Mouse (Mus musculus) forebrain, embryonic 16.5 days (tissue): Measurements from ENCODE around the gene Smarca4. TPM values are rescaled to one million over a fixed set of nuclear protein-coding genes. Genes with fewer than 3 reads are reported as not detected.
"Not testable (repeated sequence)": the region's sequence is repeated elsewhere in the genome, so short reads cannot be mapped to it uniquely, and the experiment has no call there.

Source experiments
- ATAC-seq: fragments of 200-750 bp; cut with Nextera tagmentation; 2 replicates; pipeline ENCODE4 v1.8.0; 2017; ENCODE audit warnings: mild to moderate bottlenecking, moderate library complexity
- H3K27ac ChIP-seq: fragments of 300-500 bp; sonication (generic); 2 replicates; pipeline ENCODE4 v1.5.1; 2014; ENCODE audit warnings: low read length, control low read depth
- H3K27me3 ChIP-seq: fragments of 300-500 bp; sonication (generic); replicated peaks from 2 replicates; pipeline ENCODE4 v1.6.1; 2014; ENCODE audit warnings: low read length; ENCODE audit not compliant: control insufficient read depth, insufficient read depth
- H3K36me3 ChIP-seq: fragments of 300-500 bp; sonication (generic); 2 replicates; pipeline ENCODE4 v1.6.1; 2014; ENCODE audit not compliant: control insufficient read depth, insufficient read depth
- H3K4me1 ChIP-seq: fragments of 300-500 bp; sonication (generic); replicated peaks from 2 replicates; pipeline ENCODE4 v1.6.1; 2014; ENCODE audit warnings: low read length; ENCODE audit not compliant: control insufficient read depth, insufficient read depth
- H3K4me2 ChIP-seq: fragments of 300-500 bp; sonication (generic); 2 replicates; pipeline ENCODE4 v1.6.1; 2014; ENCODE audit warnings: mild to moderate bottlenecking, low read length, control low read depth
- H3K4me3 ChIP-seq: fragments of 300-500 bp; sonication (generic); replicated peaks from 2 replicates; pipeline ENCODE4 v1.5.1; 2014; ENCODE audit warnings: mild to moderate bottlenecking, low read length, control low read depth
- H3K9ac ChIP-seq: fragments of 300-500 bp; sonication (generic); replicated peaks from 2 replicates; pipeline ENCODE4 v1.6.1; 2014; ENCODE audit warnings: low read depth, low read length, control low read depth
- H3K9me3 ChIP-seq: fragments of 300-500 bp; sonication (generic); 2 replicates; pipeline ENCODE4 v1.6.1; 2016; ENCODE audit warnings: low read length; ENCODE audit not compliant: control insufficient read depth
- WGBS: fragments of 180-500 bp; shearing (Covaris S2); extraction: QIAGEN DNeasy Blood & Tissue Kit; methylation state at CpG from one replicate; pipeline ENCODE4 v1.1.7; 2014; 5-methylcytosine and 5-hydroxymethylcytosine counted together
- polyA plus RNA-seq: library from polyadenylated mRNA; unstranded; fragments of >200 nt; fragmentation: Nextera tagmentation; extraction: Ambion mirVana; gene quantifications from 2 replicates; pipeline ENCODE4 v1.2.1, GENCODE M21; 2015

Smarca4 gene
- polyA plus RNA-seq, 1 experiment from 2014 or later = 162 TPM

GRCm38 (mm10) chr9:21587678-21588349, 28.2 kb upstream of the Smarca4 start:
- ATAC-seq = no peak
- Histone ChIP-seq H3K36me3 (peaks cover 39% of the 10 kb centered on the region), H3K9me3 (no peaks in the 10 kb centered on the region), H3K4me1 (peaks cover 10% of the 10 kb centered on the region), H3K4me2 (no peak overlapping the region), H3K9ac (no peak overlapping the region), H3K4me3 (no peak overlapping the region), H3K27ac (no peak overlapping the region), H3K27me3 (no peaks in the 10 kb centered on the region)
- 84% methylated on average over 23 of the region's 23 CpGs for WGBS

- H3K4me3 ChIP-seq = no peak overlapping the region
- no peak for ATAC-seq
- H3K4me2 ChIP-seq = no peak overlapping the region
- H3K27ac ChIP-seq = no peak overlapping the region
- WGBS = 91% methylated on average over 8 of the region's 8 CpGs
- peaks cover 10% of the 10 kb centered on the region for H3K4me1 ChIP-seq
- H3K27me3 ChIP-seq = no peaks in the 10 kb centered on the region
- no peaks in the 10 kb centered on the region for H3K9me3 ChIP-seq
- no peak overlapping the region for H3K9ac ChIP-seq
- H3K36me3 ChIP-seq = peaks cover 36% of the 10 kb centered on the region
These were observed 27.6 kb upstream of the Smarca4 start for GRCm38 (mm10) chr9:21588350-21588749.

GRCm38 (mm10) chr9:21589538-21589937, 26.4 kb upstream of the Smarca4 start:
- H3K27me3 ChIP-seq = no peaks in the 10 kb centered on the region
- no peak overlapping the region for H3K4me2 ChIP-seq
- H3K9me3 ChIP-seq = no peaks in the 10 kb centered on the region
- 87% methylated on average over 5 of the region's 5 CpGs for WGBS
- H3K27ac ChIP-seq = no peak overlapping the region
- no peak overlapping the region for H3K4me3 ChIP-seq
- no peak for ATAC-seq
- H3K36me3 ChIP-seq = peaks cover 29% of the 10 kb centered on the region
- peaks cover 22% of the 10 kb centered on the region for H3K4me1 ChIP-seq
- no peak overlapping the region for H3K9ac ChIP-seq

- no peak overlapping the region for H3K4me3 ChIP-seq
- ATAC-seq = no peak
- peaks cover 23% of the 10 kb centered on the region for H3K36me3 ChIP-seq
- no peak overlapping the region for H3K27ac ChIP-seq
- H3K9me3 ChIP-seq = no peaks in the 10 kb centered on the region
- peaks cover 28% of the 10 kb centered on the region for H3K4me1 ChIP-seq
- H3K4me2 ChIP-seq = no peak overlapping the region; the same call in 1 of the 2 replicates
- H3K9ac ChIP-seq = no peak overlapping the region
- H3K27me3 ChIP-seq = no peaks in the 10 kb centered on the region
- WGBS = 82% methylated on average over 6 of the region's 6 CpGs
These were observed 24.7 kb upstream of the Smarca4 start for GRCm38 (mm10) chr9:21591127-21591830.

GRCm38 (mm10) chr9:21591831-21592702, 23.9 kb upstream of the Smarca4 start:
- 21% methylated on average over 17 of the region's 17 CpGs for WGBS
- no peak; the same call in 1 of the 2 replicates for ATAC-seq
- Histone ChIP-seq H3K36me3 (peaks cover 16% of the 10 kb centered on the region), H3K27me3 (no peaks in the 10 kb centered on the region), H3K9me3 (no peaks in the 10 kb centered on the region), H3K4me1 (peaks cover 28% of the 10 kb centered on the region), H3K4me2 (peak overlapping the region; percentile 94), H3K4me3 (peak overlapping the region; percentile 97), H3K27ac (peak overlapping the region; percentile 76), H3K9ac (peak overlapping the region; percentile 65)

- Histone ChIP-seq H3K27ac (peak within 1 kb of the TSS; percentile 90), H3K4me1 (peaks cover 28% of the 10 kb centered on the region), H3K4me3 (peak within 1 kb of the TSS; percentile 97), H3K4me2 (peak within 1 kb of the TSS; percentile 97), H3K36me3 (peaks cover 14% of the 10 kb centered on the region), H3K9ac (peak within 1 kb of the TSS; percentile 85), H3K27me3 (no peaks in the 10 kb centered on the region), H3K9me3 (no peaks in the 10 kb centered on the region)
- under 1% methylated on average over 30 of the region's 30 CpGs for WGBS
- peak; percentile 93 for ATAC-seq
These were observed 23.3 kb upstream of the Smarca4 start, which contains the start of the genes Timm29 and Yipf2 for GRCm38 (mm10) chr9:21592703-21593121. Gene Timm29, plus strand, starts transcription at chr9:21592722. Gene Yipf2, minus strand, starts transcription at chr9:21592828.

- Histone ChIP-seq H3K9ac (peak overlapping the region; percentile 85), H3K36me3 (peaks cover 14% of the 10 kb centered on the region), H3K4me3 (peak overlapping the region; percentile 97), H3K27ac (peak overlapping the region; percentile 90), H3K27me3 (no peaks in the 10 kb centered on the region), H3K4me1 (peaks cover 28% of the 10 kb centered on the region), H3K9me3 (no peaks in the 10 kb centered on the region), H3K4me2 (peak overlapping the region; percentile 97)
- WGBS = under 1% methylated on average over 59 of the region's 69 CpGs
- ATAC-seq = peak; percentile 58
These were observed 22.7 kb upstream of the Smarca4 start for GRCm38 (mm10) chr9:21593122-21593721.

- 90% methylated on average over 8 of the region's 8 CpGs for WGBS
- not testable (repeated sequence) for H3K9ac ChIP-seq, H3K27ac ChIP-seq, H3K36me3 ChIP-seq, H3K9me3 ChIP-seq, H3K27me3 ChIP-seq, ATAC-seq
- Histone ChIP-seq H3K4me1 (peaks cover 28% of the 10 kb centered on the region), H3K4me2 (peak overlapping the region; percentile 97), H3K4me3 (peak overlapping the region; percentile 97)
These were observed 21.6 kb upstream of the Smarca4 start for GRCm38 (mm10) chr9:21594350-21594749.
